Mouse (Mus musculus): ENCODE results near the gene Cacna1e.

DNA sequence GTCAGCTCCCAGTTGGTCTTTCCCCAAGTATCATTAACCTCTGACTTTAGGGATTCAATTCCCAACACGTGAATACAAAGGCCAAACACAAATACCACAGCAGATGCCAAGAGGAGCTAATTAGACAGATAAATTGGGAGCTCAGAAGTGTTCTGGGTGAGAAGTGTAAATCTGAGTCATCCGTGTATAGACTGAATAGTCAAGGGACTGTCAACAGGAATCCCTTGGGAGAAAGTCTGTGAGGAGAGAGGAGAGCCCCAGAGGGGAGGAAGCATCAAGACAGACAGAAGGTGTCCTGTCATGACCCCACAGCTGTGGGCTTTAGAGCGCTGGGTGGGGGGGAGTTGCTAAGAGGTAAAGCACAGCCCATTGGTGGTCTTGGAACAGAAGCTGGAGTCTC lies 276.9 kb downstream of the Cacna1e start:
- TF ChIP-seq POLR2A (IDR thresholded peaks at IDR 0.05; ENCODE audit: borderline replicate concordance, insufficient read depth, low read length) (no peak), CTCF (IDR thresholded peaks at IDR 0.05; ENCODE audit: borderline replicate concordance, insufficient read depth, low read depth, low read length) (no peak)
